Mouse (Mus musculus) limb, embryonic 12.5 days (tissue): Measurements from ENCODE around the gene 2610008E11Rik. TPM values are rescaled to one million over a fixed set of nuclear protein-coding genes. Genes with fewer than 3 reads are reported as not detected.
"Not testable (repeated sequence)": the region's sequence is repeated elsewhere in the genome, so short reads cannot be mapped to it uniquely, and the experiment has no call there.

ENCODE experiments used
- ATAC-seq: fragments of 200-750 bp; cut with Nextera tagmentation; 2 replicates; pipeline ENCODE4 v1.8.0; 2017; ENCODE audit warnings: low read depth, moderate TSS enrichment; ENCODE audit not compliant: insufficient number of reproducible peaks, insufficient read depth, low FRiP score, low TSS enrichment
- H3K27ac ChIP-seq: fragments of 300-500 bp; sonication (generic); 2 replicates; pipeline ENCODE4 v1.5.1; 2016; ENCODE audit warnings: mild to moderate bottlenecking, moderate library complexity
- H3K27me3 ChIP-seq: fragments of 300-500 bp; sonication (generic); 2 replicates; pipeline ENCODE4 v1.6.1; 2016; ENCODE audit warnings: mild to moderate bottlenecking, moderate library complexity
- H3K36me3 ChIP-seq: fragments of 300-500 bp; sonication (generic); 2 replicates; pipeline ENCODE4 v1.6.1; 2016; ENCODE audit warnings: mild to moderate bottlenecking, moderate library complexity
- H3K4me1 ChIP-seq: fragments of 300-500 bp; sonication (generic); replicated peaks from 2 replicates; pipeline ENCODE4 v1.6.1; 2016
- H3K4me2 ChIP-seq: fragments of 300-500 bp; sonication (generic); 2 replicates; pipeline ENCODE4 v1.6.1; 2016; ENCODE audit warnings: mild to moderate bottlenecking, moderate library complexity
- H3K4me3 ChIP-seq: fragments of 300-500 bp; sonication (generic); replicated peaks from 2 replicates; pipeline ENCODE4 v1.5.1; 2016; ENCODE audit warnings: mild to moderate bottlenecking
- H3K9ac ChIP-seq: fragments of 300-500 bp; sonication (generic); replicated peaks from 2 replicates; pipeline ENCODE4 v1.6.1; 2016; ENCODE audit warnings: mild to moderate bottlenecking, moderate library complexity
- H3K9me3 ChIP-seq: fragments of 300-500 bp; sonication (generic); 2 replicates; pipeline ENCODE4 v1.6.1; 2016; ENCODE audit warnings: mild to moderate bottlenecking, moderate library complexity
- WGBS: fragments of 180-500 bp; shearing (Covaris S2); methylation state at CpG from one replicate; pipeline ENCODE4 v1.1.7; 2016; 5-methylcytosine and 5-hydroxymethylcytosine counted together
- polyA plus RNA-seq: library from polyadenylated mRNA; unstranded; fragments of >200 nt; fragmentation: Nextera tagmentation; extraction: Ambion mirVana; gene quantifications from 2 replicates; pipeline ENCODE4 v1.2.1, GENCODE M21; 2016

Gene 2610008E11Rik
- polyA plus RNA-seq, 1 experiment from 2014 or later = 51.1 TPM

- H3K9ac ChIP-seq, H3K4me1 ChIP-seq, H3K4me2 ChIP-seq, H3K27me3 ChIP-seq, H3K27ac ChIP-seq, ATAC-seq, H3K4me3 ChIP-seq: not testable (repeated sequence)
- H3K9me3 ChIP-seq = peaks cover 36% of the 10 kb centered on the region
- peaks cover 47% of the 10 kb centered on the region for H3K36me3 ChIP-seq
- WGBS = 81% methylated on average over 3 of the region's 3 CpGs
These were observed 40.0 kb downstream of the 2610008E11Rik start for GRCm38 (mm10) chr10:79057370-79057769.

- WGBS = 89% methylated on average over 2 of the region's 2 CpGs
These were observed 54.9 kb downstream of the 2610008E11Rik start for GRCm38 (mm10) chr10:79042457-79042856.

GRCm38 (mm10) chr10:79028441-79028840, 69.0 kb downstream of the 2610008E11Rik start, which contains the start of gene Olfr57:
Gene Olfr57 (plus strand): TSS chr10:79028741.
- ATAC-seq = no peak
- no peak within 1 kb of the TSS for H3K9ac ChIP-seq
- no peak within 1 kb of the TSS for H3K4me2 ChIP-seq
- no peaks in the 10 kb centered on the region for H3K4me1 ChIP-seq
- no peaks in the 10 kb centered on the region for H3K36me3 ChIP-seq
- H3K4me3 ChIP-seq = no peak within 1 kb of the TSS
- no peak within 1 kb of the TSS for H3K27ac ChIP-seq
- H3K9me3 ChIP-seq = peaks cover 4% of the 10 kb centered on the region; the same call in 1 of the 2 replicates
- no peaks in the 10 kb centered on the region for H3K27me3 ChIP-seq

More at GRCm38 (mm10) chr10:79042457-79042856, 54.9 kb downstream of the 2610008E11Rik start:
- not testable (repeated sequence) for H3K27me3 ChIP-seq, H3K36me3 ChIP-seq, ATAC-seq, H3K4me1 ChIP-seq, H3K4me2 ChIP-seq, H3K27ac ChIP-seq, H3K9ac ChIP-seq, H3K4me3 ChIP-seq
- peaks cover 45% of the 10 kb centered on the region for H3K9me3 ChIP-seq

Other genes with a start within 250 kb of the 2610008E11Rik start
- gene Olfr1356, start 245.4 kb downstream of the 2610008E11Rik start, polyA plus RNA-seq = not detected in 2 replicates
- not detected in 2 replicates for gene Olfr1355, start 222.1 kb downstream of the 2610008E11Rik start, polyA plus RNA-seq
- not detected in 2 replicates for gene Olfr1354, start 184.4 kb downstream of the 2610008E11Rik start, polyA plus RNA-seq
- gene Olfr8, start 147.0 kb downstream of the 2610008E11Rik start, polyA plus RNA-seq = not detected in 2 replicates
- not detected in 2 replicates for gene Olfr1353, start 134.3 kb downstream of the 2610008E11Rik start, polyA plus RNA-seq
- gene Olfr1352, start 116.5 kb downstream of the 2610008E11Rik start, polyA plus RNA-seq = not detected in 2 replicates
- not detected in 2 replicates for gene Olfr1351, start 85.1 kb downstream of the 2610008E11Rik start, polyA plus RNA-seq
- 0.13 TPM in 1 of 2 replicates, not detected in the other for gene Olfr57, start 68.9 kb downstream of the 2610008E11Rik start, polyA plus RNA-seq
- gene Vmn2r80, start 51.2 kb upstream of the 2610008E11Rik start, polyA plus RNA-seq = not detected in 2 replicates
- not detected in 2 replicates for gene Vmn2r81, start 150.1 kb upstream of the 2610008E11Rik start, polyA plus RNA-seq